Comparison of ENCODE assay signal across 8 mouse cellular contexts in genomic region chr1:75219531-75219930, GRCm38 (mm10). TPM values are rescaled to one million over a fixed set of nuclear protein-coding genes. Genes with fewer than 3 reads are reported as not detected.
A peak's percentile ranks its signal among the peaks of the same experiment; 100 is the strongest.
DNase-seq lines count a peak whose midpoint lies in the region; ATAC-seq lines count a peak whose summit lies in the region.

Gene Tuba4a (minus strand): TSS chr1:75219865.

- H3K4me3 ChIP-seq in kidney, embryonic 15.5 days (replicated peaks), result peak within 1 kb of the TSS; percentile 59
- H3K4me3 ChIP-seq in forebrain, embryonic 13.5 days, result peak within 1 kb of the TSS; percentile 54
- peak within 1 kb of the TSS; percentile 60 for H3K4me3 ChIP-seq in hindbrain, embryonic 10.5 days
- H3K4me3 ChIP-seq in limb, embryonic 11.5 days (ENCODE audit: low read depth, low read length), result peak within 1 kb of the TSS; percentile 45
- H3K4me3 ChIP-seq in midbrain, embryonic 16.5 days (ENCODE audit: low read depth, low read length), result peak within 1 kb of the TSS; percentile 59

- peaks cover 18% of the 10 kb centered on the region for H3K36me3 ChIP-seq in kidney, embryonic 15.5 days
- peaks cover 17% of the 10 kb centered on the region for H3K36me3 ChIP-seq in forebrain, embryonic 13.5 days (ENCODE audit: poor library complexity, severe bottlenecking)
- H3K36me3 ChIP-seq in hindbrain, embryonic 10.5 days, result peaks cover 18% of the 10 kb centered on the region
- H3K36me3 ChIP-seq in limb, embryonic 11.5 days (ENCODE audit: control insufficient read depth, insufficient read depth, low read length), result peaks cover 2% of the 10 kb centered on the region; the same call in 1 of the 2 replicates
- peaks cover under 1% of the 10 kb centered on the region; the same call in 1 of the 2 replicates for H3K36me3 ChIP-seq in midbrain, embryonic 16.5 days (ENCODE audit: control insufficient read depth, insufficient read depth, low read length)

- H3K9ac ChIP-seq in kidney, embryonic 15.5 days, result peak within 1 kb of the TSS; percentile 57
- peak within 1 kb of the TSS; percentile 65 for H3K9ac ChIP-seq in forebrain, embryonic 13.5 days
- peak within 1 kb of the TSS; percentile 40 for H3K9ac ChIP-seq in limb, embryonic 11.5 days (ENCODE audit: low read length)
- peak within 1 kb of the TSS; percentile 72 for H3K9ac ChIP-seq in midbrain, embryonic 16.5 days (ENCODE audit: low read depth, low read length)

- no peaks in the 10 kb centered on the region for H3K9me3 ChIP-seq in kidney, embryonic 15.5 days (replicated peaks)
- no peaks in the 10 kb centered on the region for H3K9me3 ChIP-seq in forebrain, embryonic 13.5 days (replicated peaks)
- H3K9me3 ChIP-seq in hindbrain, embryonic 10.5 days, result no peaks in the 10 kb centered on the region
- H3K9me3 ChIP-seq in limb, embryonic 11.5 days (ENCODE audit: control insufficient read depth, low read length), result no peaks in the 10 kb centered on the region
- no peaks in the 10 kb centered on the region for H3K9me3 ChIP-seq in midbrain, embryonic 16.5 days (replicated peaks; ENCODE audit: control insufficient read depth, low read length, poor library complexity, severe bottlenecking)

- under 1% methylated on average over 34 of the region's 34 CpGs for WGBS in kidney, embryonic 15.5 days
- WGBS in forebrain, embryonic 13.5 days, result under 1% methylated on average over 34 of the region's 34 CpGs
- under 1% methylated on average over 34 of the region's 34 CpGs for WGBS in hindbrain, embryonic 10.5 days
- WGBS in limb, embryonic 11.5 days, result under 1% methylated on average over 34 of the region's 34 CpGs
- WGBS in midbrain, embryonic 16.5 days, result under 1% methylated on average over 34 of the region's 34 CpGs

- H3K4me1 ChIP-seq in kidney, embryonic 15.5 days, result peaks cover 42% of the 10 kb centered on the region
- H3K4me1 ChIP-seq in forebrain, embryonic 13.5 days, result peaks cover 21% of the 10 kb centered on the region
- H3K4me1 ChIP-seq in hindbrain, embryonic 10.5 days (replicated peaks), result peaks cover 22% of the 10 kb centered on the region
- peaks cover 17% of the 10 kb centered on the region for H3K4me1 ChIP-seq in limb, embryonic 11.5 days (ENCODE audit: control insufficient read depth, insufficient read depth, low read length)
- H3K4me1 ChIP-seq in midbrain, embryonic 16.5 days (ENCODE audit: control insufficient read depth, insufficient read depth, low read length), result peaks cover 12% of the 10 kb centered on the region; the same call in 1 of the 2 replicates

- peak within 1 kb of the TSS; percentile 32; the same call in 1 of the 2 replicates for H3K27ac ChIP-seq in kidney, embryonic 15.5 days
- peak within 1 kb of the TSS; percentile 8; the same call in 1 of the 2 replicates for H3K27ac ChIP-seq in forebrain, embryonic 13.5 days
- H3K27ac ChIP-seq in hindbrain, embryonic 10.5 days, result peak within 1 kb of the TSS; percentile 71
- no peak within 1 kb of the TSS for H3K27ac ChIP-seq in limb, embryonic 11.5 days (replicated peaks; ENCODE audit: low read depth, low read length)
- no peak within 1 kb of the TSS for H3K27ac ChIP-seq in midbrain, embryonic 16.5 days (ENCODE audit: low read length)

- DNase-seq in kidney, postnatal 14 days, result no peak
- no peak for DNase-seq in adrenal gland, adult 2 months
- peak; percentile 43 for DNase-seq in hindbrain, embryonic 10.5 days (ENCODE audit: low spot score)
- DNase-seq in limb, embryonic 11.5 days (ENCODE audit: low spot score), result no peak
- DNase-seq in MN1 (ENCODE audit: low spot score), result no peak

- peak; percentile 69 for ATAC-seq in kidney, embryonic 15.5 days (replicated peaks; ENCODE audit: low FRiP score)
- peak; percentile 48 for ATAC-seq in forebrain, embryonic 13.5 days
- ATAC-seq in limb, embryonic 11.5 days (ENCODE audit: insufficient number of reproducible peaks, low FRiP score, low TSS enrichment, low read depth), result peak; percentile 44; the same call in 1 of the 2 replicates
- ATAC-seq in midbrain, embryonic 16.5 days, result peak; percentile 58

- H3K4me2 ChIP-seq in kidney, embryonic 15.5 days, result peak within 1 kb of the TSS; percentile 98
- peak within 1 kb of the TSS; percentile 91 for H3K4me2 ChIP-seq in forebrain, embryonic 13.5 days
- peak within 1 kb of the TSS; percentile 96 for H3K4me2 ChIP-seq in limb, embryonic 11.5 days (ENCODE audit: low read depth, severe bottlenecking)
- H3K4me2 ChIP-seq in midbrain, embryonic 16.5 days (ENCODE audit: low read length), result peak within 1 kb of the TSS; percentile 95

- peaks cover 57% of the 10 kb centered on the region for H3K27me3 ChIP-seq in kidney, embryonic 15.5 days
- peaks cover 79% of the 10 kb centered on the region for H3K27me3 ChIP-seq in forebrain, embryonic 13.5 days
- H3K27me3 ChIP-seq in hindbrain, embryonic 10.5 days (ENCODE audit: insufficient read depth, poor library complexity, severe bottlenecking), result peaks cover 77% of the 10 kb centered on the region
- peaks cover 40% of the 10 kb centered on the region for H3K27me3 ChIP-seq in limb, embryonic 11.5 days (ENCODE audit: control insufficient read depth, insufficient read depth, low read length)
- H3K27me3 ChIP-seq in midbrain, embryonic 16.5 days (ENCODE audit: control insufficient read depth, insufficient read depth, low read depth, low read length), result peaks cover 40% of the 10 kb centered on the region

RNA-seq across cellular contexts. Expression of gene Tuba4a, which starts in this region (rescaled TPM):
- 63.8 and 64.3 TPM in 2 replicates for polyA plus RNA-seq in kidney, embryonic 15.5 days (2015; fragmentation: Nextera tagmentation; extraction: Ambion mirVana)
- total RNA-seq in adrenal gland, adult 2 months (2021), result 10 to 100 TPM; 55.4 to 73.0 TPM
- 10.8 and 11.2 TPM in 2 replicates for polyA plus RNA-seq in adrenal gland, adult 2 months (2012; rRNA removed)
- polyA plus RNA-seq in forebrain, embryonic 13.5 days (2015; fragmentation: Nextera tagmentation; extraction: Ambion mirVana), result 15.3 and 16.6 TPM in 2 replicates
- polyA plus RNA-seq in hindbrain, embryonic 10.5 days (2016; fragmentation: Nextera tagmentation; extraction: Ambion mirVana), result 10.8 and 19.4 TPM in 2 replicates
- polyA plus RNA-seq in limb, embryonic 11.5 days (2014; fragmentation: Nextera tagmentation; extraction: Ambion mirVana), result 14.0 and 16.4 TPM in 2 replicates
- 11.2 and 22.2 TPM in 2 replicates for polyA plus RNA-seq in midbrain, embryonic 16.5 days (2015; fragmentation: Nextera tagmentation; extraction: Ambion mirVana)

Comparison
In these comparisons a context has a peak if more than half of its experiments do, and no peak if none do; other contexts are left out.
1. H3K27ac ChIP-seq: peak in kidney, embryonic 15.5 days (single experiment), forebrain, embryonic 13.5 days (single experiment) and hindbrain, embryonic 10.5 days (single experiment); none in limb, embryonic 11.5 days (single experiment) and midbrain, embryonic 16.5 days (single experiment).
2. Peak in every context shown above with its lines, with median percentiles within 50 percentile points of each other: ATAC-seq, H3K4me2 ChIP-seq, H3K4me3 ChIP-seq and H3K9ac ChIP-seq.